Mouse (Mus musculus) heart, postnatal 36 days (tissue): ENCODE measurements around the gene Rps19. TPM values are rescaled to one million over a fixed set of nuclear protein-coding genes. Genes with fewer than 3 reads are reported as not detected.

Experiments used
- DNase-seq, 2 experiments: peaks; one replicate each; pipeline ENCODE4 v3.0.0; 2021 to 2022
- intact Hi-C: fragments of 180-260 bp; cut with DNase I; formaldehyde crosslinking; loops from one replicate; pipeline ENCODE4 v1.15.1; 2025
- total RNA-seq, 2 experiments: library from RNA; stranded (reverse); gene quantifications; 2 replicates each; pipeline ENCODE4 v1.2.3; 2021

The Rps19 gene
- total RNA-seq, 2 experiments from 2014 or later = 514 to 531 TPM

GRCm38 (mm10) chr7:24901114-24901513 is 16.9 kb downstream of the Rps19 start:
- DNase-seq = no peak
- intact Hi-C loops = loop anchor here (5.0 kb wide), 1 partner anchor 171 kb away; the partner anchor contains the start of genes Grik5 and Zfp574

GRCm38 (mm10) chr7:24901842-24902241 is 17.7 kb downstream of the Rps19 start:
- intact Hi-C loops = loop anchor here (5.0 kb wide), 1 partner anchor 170 kb away; the partner anchor contains the start of genes Grik5 and Zfp574
- no peak for DNase-seq

- intact Hi-C loops = loop anchor here (5.0 kb wide), 1 partner anchor 170 kb away; the partner anchor contains the start of genes Grik5 and Zfp574
Measured at GRCm38 (mm10) chr7:24902264-24902629, 18.1 kb downstream of the Rps19 start.

GRCm38 (mm10) chr7:24902630-24903443 is 18.7 kb downstream of the Rps19 start, which contains the start of gene Arhgef1:
Arhgef1 (plus strand) TSS chr7:24902912.
- DNase-seq = peak; percentile 71 to 81

More at GRCm38 (mm10) chr7:24902264-24902629, 18.1 kb downstream of the Rps19 start:
- DNase-seq = peak in 1 of 2 experiments; percentile 25

GRCm38 (mm10) chr7:24903444-24903825 is 19.3 kb downstream of the Rps19 start:
- DNase-seq = no peak
- intact Hi-C loops = loop anchor here (5.0 kb wide), 1 partner anchor 169 kb away; the partner anchor contains the start of genes Grik5 and Zfp574

More at GRCm38 (mm10) chr7:24902630-24903443, 18.7 kb downstream of the Rps19 start, which contains the start of gene Arhgef1:
- intact Hi-C loops = loop anchor here (5.0 kb wide), 1 partner anchor 169 kb away; the partner anchor contains the start of genes Grik5 and Zfp574

GRCm38 (mm10) chr7:24904070-24904483 is 19.9 kb downstream of the Rps19 start:
- intact Hi-C loops = loop anchor here (1.0 to 5.0 kb wide), 3 partner anchors 13 to 168 kb away; partner anchors contain the start of genes Grik5, Rps19 and Zfp574
- peak; percentile 92 to 95 for DNase-seq

- intact Hi-C loops = loop anchor here (1.0 to 5.0 kb wide), 3 partner anchors 14 to 167 kb away; partner anchors contain the start of genes Grik5, Rps19 and Zfp574
- peak; percentile 40 to 54 for DNase-seq
Measured at GRCm38 (mm10) chr7:24904936-24905335, 20.8 kb downstream of the Rps19 start.

- DNase-seq = no peak
- intact Hi-C loops = no loop called here
Measured at GRCm38 (mm10) chr7:24906551-24906950, 22.4 kb downstream of the Rps19 start.

GRCm38 (mm10) chr7:24907211-24907748 is 23.1 kb downstream of the Rps19 start:
- no peak for DNase-seq
- intact Hi-C loops = no loop called here

- intact Hi-C loops = no loop called here
- DNase-seq = no peak
Measured at GRCm38 (mm10) chr7:24912480-24912879, 28.3 kb downstream of the Rps19 start.

GRCm38 (mm10) chr7:24918763-24919323 is 34.7 kb downstream of the Rps19 start:
- peak in 1 of 2 experiments; percentile 21 for DNase-seq
- intact Hi-C loops = no loop called here

- peak; percentile 49 to 64 for DNase-seq
- intact Hi-C loops = no loop called here
Measured at GRCm38 (mm10) chr7:24919728-24920127, 35.6 kb downstream of the Rps19 start.

- intact Hi-C loops = no loop called here
Measured at GRCm38 (mm10) chr7:24930475-24930874, 46.3 kb downstream of the Rps19 start.

GRCm38 (mm10) chr7:24931651-24932050 is 47.5 kb downstream of the Rps19 start:
- intact Hi-C loops = no loop called here
- no peak for DNase-seq

More at GRCm38 (mm10) chr7:24930475-24930874, 46.3 kb downstream of the Rps19 start:
- no peak for DNase-seq

Other genes with a start within 250 kb of the Rps19 start
- gene Lypd3, start 247.8 kb upstream of the Rps19 start, total RNA-seq = not detected
- not detected for gene Tex101, start 207.7 kb upstream of the Rps19 start, total RNA-seq
- not detected for gene BC049730, start 175.1 kb upstream of the Rps19 start, total RNA-seq
- gene Gm4763, start 157.5 kb upstream of the Rps19 start, total RNA-seq = not detected
- under 1 TPM in 1 of 2 experiments, not detected in 1; 0.17 TPM for gene Cd177, start 124.1 kb upstream of the Rps19 start, total RNA-seq
- gene Ceacam10, start 107.2 kb upstream of the Rps19 start, total RNA-seq = not detected
- not detected for gene Gm9844, start 22.2 kb upstream of the Rps19 start, total RNA-seq
- gene Lypd4, start 14.4 kb upstream of the Rps19 start, total RNA-seq = not detected
- gene Dmrtc2, start 14.3 kb upstream of the Rps19 start, total RNA-seq = not detected
- gene Cd79a, start 13.0 kb downstream of the Rps19 start, total RNA-seq = 1 to 10 TPM; 1.7 to 2.5 TPM
- 10 to 100 TPM; 48.8 to 52.8 TPM for gene Arhgef1, start 18.5 kb downstream of the Rps19 start, total RNA-seq
- gene Gm4881, start 60.1 kb downstream of the Rps19 start, total RNA-seq = not detected
- gene Rabac1, start 88.4 kb downstream of the Rps19 start, total RNA-seq = 100 to 1,000 TPM; 305 to 326 TPM
- gene Atp1a3, start 121.6 kb downstream of the Rps19 start, total RNA-seq = under 1 TPM; 0.35 to 0.67 TPM
- 1 to 10 TPM; 4.4 to 5.7 TPM for gene Grik5, start 188.0 kb downstream of the Rps19 start, total RNA-seq
- gene Zfp574, start 188.2 kb downstream of the Rps19 start, total RNA-seq = 10 to 100 TPM in 1 of 2 experiments, 1 to 10 TPM in 1; 9.8 to 10.7 TPM